Mouse (Mus musculus): Measurements from ENCODE around the gene Abhd12b. TPM values are rescaled to one million over a fixed set of nuclear protein-coding genes. Genes with fewer than 3 reads are reported as not detected.

Abhd12b gene
- polyA plus RNA-seq, 1 experiment from 2014 or later: not detected

GRCm38 (mm10) chr12:70216229-70216800 is 62.4 kb downstream of the Abhd12b start:
- Histone ChIP-seq H3K9ac (no peak overlapping the region), H3K9me3 (replicated peaks) (no peaks in the 10 kb centered on the region), H3K4me2 (no peak overlapping the region), H3K36me3 (peaks cover 13% of the 10 kb centered on the region), H3K4me1 (0 out of 2 replicates have a peak, but pooled peaks cover under 1% of the 10 kb centered on the region), H3K4me3 (no peak overlapping the region), H3K27ac (no peak overlapping the region), H3K27me3 (replicated peaks) (no peaks in the 10 kb centered on the region)
- 77% methylated on average over 16 of the region's 16 CpGs for WGBS (ENCODE audit: insufficient replicate concordance)
- ATAC-seq: no peak

- Histone ChIP-seq H3K27ac (no peak overlapping the region), H3K4me1 (peaks cover 7% of the 10 kb centered on the region; the same call in 1 of the 2 replicates), H3K27me3 (replicated peaks) (no peaks in the 10 kb centered on the region), H3K4me2 (no peak overlapping the region), H3K4me3 (no peak overlapping the region), H3K9ac (no peak overlapping the region), H3K36me3 (peaks cover 14% of the 10 kb centered on the region), H3K9me3 (replicated peaks) (no peaks in the 10 kb centered on the region)
- ATAC-seq: no peak
- WGBS (ENCODE audit: insufficient replicate concordance): 44% methylated on average over 8 of the region's 8 CpGs
These were observed 65.0 kb downstream of the Abhd12b start for GRCm38 (mm10) chr12:70218795-70219540.

GRCm38 (mm10) chr12:70221425-70221824 is 67.5 kb downstream of the Abhd12b start:
- H3K4me2 ChIP-seq: no peak overlapping the region
- H3K27ac ChIP-seq: no peak overlapping the region
- peaks cover 11% of the 10 kb centered on the region for H3K4me1 ChIP-seq
- H3K9ac ChIP-seq: no peak overlapping the region
- 0 out of 2 replicates have a peak, but pooled peaks cover under 1% of the 10 kb centered on the region for H3K27me3 ChIP-seq (replicated peaks)
- no peak for ATAC-seq
- 63% methylated on average over 5 of the region's 5 CpGs for WGBS (ENCODE audit: insufficient replicate concordance)
- peaks cover 10% of the 10 kb centered on the region for H3K36me3 ChIP-seq
- H3K9me3 ChIP-seq (replicated peaks): no peaks in the 10 kb centered on the region
- no peak overlapping the region for H3K4me3 ChIP-seq

- no peak overlapping the region for H3K4me3 ChIP-seq
- peaks cover 30% of the 10 kb centered on the region for H3K4me1 ChIP-seq
- 0 out of 2 replicates have a peak, but pooled peaks cover 4% of the 10 kb centered on the region for H3K36me3 ChIP-seq
- no peaks in the 10 kb centered on the region for H3K9me3 ChIP-seq (replicated peaks)
- H3K27me3 ChIP-seq (replicated peaks): 0 out of 2 replicates have a peak, but pooled peaks cover 6% of the 10 kb centered on the region
- no peak overlapping the region for H3K9ac ChIP-seq
- H3K4me2 ChIP-seq: no peak overlapping the region
- H3K27ac ChIP-seq: peak overlapping the region; percentile 5; the same call in 1 of the 2 replicates
- 54% methylated on average over 4 of the region's 4 CpGs for WGBS (ENCODE audit: insufficient replicate concordance)
- no peak for ATAC-seq
These were observed 69.4 kb downstream of the Abhd12b start for GRCm38 (mm10) chr12:70223331-70223730.

- Histone ChIP-seq H3K9ac (peak overlapping the region; percentile 74), H3K27ac (peak overlapping the region; percentile 65), H3K9me3 (replicated peaks) (no peaks in the 10 kb centered on the region), H3K4me1 (peaks cover 42% of the 10 kb centered on the region), H3K27me3 (replicated peaks) (0 out of 2 replicates have a peak, but pooled peaks cover 6% of the 10 kb centered on the region), H3K4me2 (peak overlapping the region; percentile 93), H3K36me3 (0 out of 2 replicates have a peak, but pooled peaks cover 4% of the 10 kb centered on the region), H3K4me3 (peak overlapping the region; percentile 63)
- WGBS (ENCODE audit: insufficient replicate concordance): 28% methylated on average over 5 of the region's 5 CpGs
- no peak for ATAC-seq
These were observed 72.7 kb downstream of the Abhd12b start for GRCm38 (mm10) chr12:70226655-70227054.

- Histone ChIP-seq H3K27ac (peak overlapping the region; percentile 65), H3K4me1 (peaks cover 49% of the 10 kb centered on the region), H3K4me2 (peak overlapping the region; percentile 93), H3K9ac (peak overlapping the region; percentile 74), H3K27me3 (replicated peaks) (0 out of 2 replicates have a peak, but pooled peaks cover 6% of the 10 kb centered on the region), H3K9me3 (replicated peaks) (no peaks in the 10 kb centered on the region), H3K4me3 (peak overlapping the region; percentile 63), H3K36me3 (0 out of 2 replicates have a peak, but pooled peaks cover 3% of the 10 kb centered on the region)
- 1% methylated on average over 51 of the region's 52 CpGs for WGBS (ENCODE audit: insufficient replicate concordance)
- peak; percentile 97 for ATAC-seq
These were observed 73.4 kb downstream of the Abhd12b start for GRCm38 (mm10) chr12:70227121-70227932.

- 62% methylated on average over 11 of the region's 11 CpGs for WGBS (ENCODE audit: insufficient replicate concordance)
- Histone ChIP-seq H3K27me3 (replicated peaks) (0 out of 2 replicates have a peak, but pooled peaks cover 6% of the 10 kb centered on the region), H3K9ac (peak overlapping the region; percentile 74), H3K27ac (peak overlapping the region; percentile 65), H3K4me2 (peak overlapping the region; percentile 93), H3K4me1 (peaks cover 56% of the 10 kb centered on the region), H3K36me3 (no peaks in the 10 kb centered on the region), H3K9me3 (replicated peaks) (no peaks in the 10 kb centered on the region), H3K4me3 (peak overlapping the region; percentile 63)
- peak; percentile 6; the same call in 1 of the 2 replicates for ATAC-seq
These were observed 74.2 kb downstream of the Abhd12b start for GRCm38 (mm10) chr12:70228155-70228554.

- H3K36me3 ChIP-seq: no peaks in the 10 kb centered on the region
- H3K4me2 ChIP-seq: peak within 1 kb of the TSS; percentile 4
- WGBS (ENCODE audit: insufficient replicate concordance): 87% methylated on average over 2 of the region's 2 CpGs
- H3K27me3 ChIP-seq (replicated peaks): 0 out of 2 replicates have a peak, but pooled peaks cover 6% of the 10 kb centered on the region
- H3K4me1 ChIP-seq: peaks cover 65% of the 10 kb centered on the region
- H3K9ac ChIP-seq: no peak within 1 kb of the TSS
- no peak for ATAC-seq
- H3K4me3 ChIP-seq: no peak within 1 kb of the TSS
- peak within 1 kb of the TSS; percentile 17 for H3K27ac ChIP-seq
- H3K9me3 ChIP-seq (replicated peaks): no peaks in the 10 kb centered on the region
These were observed 77.4 kb downstream of the Abhd12b start, which contains the start of gene Pygl for GRCm38 (mm10) chr12:70231294-70231693. Gene Pygl, minus strand, starts transcription at chr12:70231488.

- Histone ChIP-seq H3K36me3 (no peaks in the 10 kb centered on the region), H3K27ac (peak overlapping the region; percentile 17), H3K4me2 (peak overlapping the region; percentile 4), H3K4me1 (peaks cover 57% of the 10 kb centered on the region), H3K27me3 (replicated peaks) (0 out of 2 replicates have a peak, but pooled peaks cover under 1% of the 10 kb centered on the region), H3K9me3 (replicated peaks) (no peaks in the 10 kb centered on the region), H3K4me3 (no peak overlapping the region), H3K9ac (no peak overlapping the region)
- no peak for ATAC-seq
- WGBS (ENCODE audit: insufficient replicate concordance): 26% methylated on average over 5 of the region's 5 CpGs
These were observed 78.1 kb downstream of the Abhd12b start for GRCm38 (mm10) chr12:70232020-70232544.
